Mouse (Mus musculus) lung, postnatal 0 days (tissue): ENCODE measurements around the gene Rps2.

ENCODE experiments used
- CTCF ChIP-seq: IDR thresholded peaks from 2 replicates; pipeline ENCODE4 v1.5.1; 2016; ENCODE audit warnings: antibody characterized with exemption, mild to moderate bottlenecking
- EP300 ChIP-seq: IDR thresholded peaks from 2 replicates; pipeline ENCODE4 v1.6.1; 2016; ENCODE audit warnings: antibody characterized with exemption, mild to moderate bottlenecking, control low read depth

GRCm38 (mm10) chr17:24729067-24729466 is 11.2 kb downstream of the Rps2 start:
- TF ChIP-seq EP300 (no peak), CTCF (no peak)
